Mouse (Mus musculus) adrenal gland, postnatal 25 days (tissue): Measurements from ENCODE around the gene Yif1b. TPM values are rescaled to one million over a fixed set of nuclear protein-coding genes. Genes with fewer than 3 reads are reported as not detected.

Experiments
- DNase-seq: peaks from one replicate; pipeline ENCODE4 v3.0.0; 2021; ENCODE audit warnings: mixed read lengths
- total RNA-seq: library from RNA; stranded (reverse); gene quantifications from 2 replicates; pipeline ENCODE4 v1.2.3, GENCODE M21; 2021

Gene Yif1b
- total RNA-seq, 1 experiment from 2014 or later: 43.6 TPM

- DNase-seq: peak; percentile 44
Observed at GRCm38 (mm10) chr7:29244732-29245416, 6.7 kb downstream of the Yif1b start.

DNA sequence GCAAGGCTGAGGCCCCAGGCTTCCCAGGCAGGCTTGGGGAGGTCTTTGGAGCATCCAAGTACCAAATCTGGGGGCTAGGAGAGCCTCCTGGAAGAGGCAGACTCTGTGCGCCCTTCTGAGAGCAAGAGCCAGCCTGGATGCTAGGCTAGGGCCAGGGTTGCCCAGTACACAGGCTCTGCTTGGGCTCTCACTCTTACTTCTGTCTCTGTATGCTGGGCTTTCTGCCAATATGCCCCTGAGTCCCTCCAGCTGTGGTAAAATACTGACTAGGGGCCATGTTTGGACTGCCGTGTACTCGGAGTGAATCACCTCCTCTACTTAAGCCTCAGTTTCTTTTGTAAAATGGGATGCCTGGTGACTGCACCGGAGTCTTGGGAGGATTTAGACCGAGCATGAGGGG, 7.9 kb downstream of the Yif1b start:
- no peak for DNase-seq

DNA sequence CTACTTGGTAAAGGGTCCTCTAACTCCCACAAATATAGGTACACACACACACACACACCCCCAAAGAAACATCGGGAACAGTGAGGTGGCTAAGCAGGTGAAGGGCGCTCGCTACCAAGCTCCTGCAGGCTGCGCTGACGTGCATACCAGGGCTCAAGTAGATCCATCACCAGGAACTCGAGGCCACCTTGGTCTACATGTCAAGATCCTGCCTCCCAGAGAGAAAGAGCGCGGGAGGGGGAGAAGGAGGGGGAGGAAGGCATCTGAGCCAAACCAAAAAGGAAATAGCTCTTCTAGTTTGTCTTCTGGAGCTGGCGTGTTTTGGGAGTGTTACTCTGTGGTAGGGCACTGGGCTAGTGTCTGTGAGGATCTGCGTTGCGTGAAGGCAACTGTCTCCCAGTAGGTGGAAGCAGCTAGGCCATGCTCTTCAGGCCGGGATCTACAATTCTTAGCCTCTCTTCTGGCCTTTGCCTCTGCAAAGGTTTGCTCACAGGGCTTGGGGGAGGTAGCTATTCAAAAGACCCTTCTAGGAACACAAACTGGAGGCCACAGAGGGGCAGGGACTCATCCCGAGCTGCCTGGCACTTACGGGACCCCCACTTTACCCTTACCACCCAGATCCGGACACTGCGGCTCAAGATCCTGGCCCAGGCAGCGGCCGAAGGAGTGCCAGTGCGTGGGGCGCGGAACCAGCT, 8.6 kb downstream of the Yif1b start:
- no peak for DNase-seq

DNA sequence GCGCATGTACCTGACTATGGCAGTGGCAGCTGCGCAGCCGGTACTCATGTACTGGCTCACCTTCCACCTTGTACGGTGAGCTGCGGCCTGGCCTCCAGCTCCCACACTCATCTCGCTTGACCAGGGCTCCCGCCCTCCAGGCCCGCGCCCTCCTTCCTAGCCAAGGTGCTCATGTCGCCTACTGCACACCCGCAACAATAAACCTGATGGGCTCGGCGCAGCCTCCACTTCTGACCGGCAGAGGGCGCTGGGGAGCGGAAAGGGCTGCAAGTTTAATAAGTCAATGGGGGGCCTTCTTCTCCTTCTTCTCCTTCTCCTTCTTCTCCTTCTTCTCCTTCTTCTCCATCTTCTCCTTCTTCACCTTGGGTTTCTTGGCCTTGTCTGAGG, 9.2 kb downstream of the Yif1b start:
- DNase-seq: peak; percentile 84

GRCm38 (mm10) chr7:29247706-29248105, 9.6 kb downstream of the Yif1b start:
- DNase-seq: peak; percentile 10

DNA sequence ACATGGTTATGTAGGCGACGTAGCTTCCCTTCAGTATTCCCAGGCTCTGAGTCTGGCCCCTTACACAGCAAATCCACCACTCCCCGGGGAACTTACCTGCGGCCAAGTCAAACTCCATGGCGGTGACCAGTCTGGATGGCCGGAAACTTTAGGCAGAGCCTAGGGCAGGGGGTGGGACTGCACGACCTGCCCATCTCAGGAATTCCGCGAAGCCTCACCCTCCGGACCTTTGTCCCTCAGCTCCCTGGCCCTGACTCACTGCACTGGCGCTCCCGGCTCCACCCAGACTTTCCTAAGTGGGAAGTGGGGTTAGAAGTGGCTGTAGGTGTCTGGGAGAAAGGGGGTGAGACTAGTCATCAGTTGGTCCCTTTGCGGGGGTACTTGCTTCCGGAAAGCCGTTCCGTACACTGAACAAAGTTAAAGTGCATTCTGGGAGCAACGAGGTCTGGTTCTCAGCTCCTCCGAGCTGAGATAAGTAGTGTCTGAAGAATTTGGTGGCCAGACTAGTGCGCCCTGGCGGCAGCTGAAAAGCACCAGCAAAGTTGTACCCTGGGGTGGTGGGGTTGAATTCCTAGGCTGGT, 10.2 kb downstream of the Yif1b start, which contains the start of gene 2200002D01Rik:
TSS of gene 2200002D01Rik (minus strand) at position 206 of the 581 bp plus-strand sequence.
- DNase-seq: peak; percentile 46

- no peak for DNase-seq
Observed at GRCm38 (mm10) chr7:29251166-29251565, 13.0 kb downstream of the Yif1b start.

DNA sequence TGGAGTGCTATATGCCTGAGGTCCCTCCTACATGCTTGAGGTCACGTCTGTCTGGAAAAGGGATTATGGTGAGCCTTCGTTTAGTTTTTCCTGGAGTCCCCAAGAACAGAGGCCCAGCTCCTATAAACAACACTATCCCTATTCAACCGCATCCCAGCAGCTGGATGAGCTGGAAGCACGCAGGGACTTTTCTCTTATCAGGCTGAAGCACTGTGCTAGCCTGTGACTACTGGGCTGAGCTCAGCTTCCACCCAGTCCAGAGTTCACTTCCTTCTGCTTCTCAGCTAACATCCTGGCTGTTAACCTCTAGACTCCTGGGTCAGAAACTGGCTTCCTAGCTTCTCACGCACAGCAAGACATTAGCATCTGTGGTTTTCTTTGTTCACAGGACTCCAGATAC, 15.7 kb downstream of the Yif1b start:
- no peak for DNase-seq

DNA sequence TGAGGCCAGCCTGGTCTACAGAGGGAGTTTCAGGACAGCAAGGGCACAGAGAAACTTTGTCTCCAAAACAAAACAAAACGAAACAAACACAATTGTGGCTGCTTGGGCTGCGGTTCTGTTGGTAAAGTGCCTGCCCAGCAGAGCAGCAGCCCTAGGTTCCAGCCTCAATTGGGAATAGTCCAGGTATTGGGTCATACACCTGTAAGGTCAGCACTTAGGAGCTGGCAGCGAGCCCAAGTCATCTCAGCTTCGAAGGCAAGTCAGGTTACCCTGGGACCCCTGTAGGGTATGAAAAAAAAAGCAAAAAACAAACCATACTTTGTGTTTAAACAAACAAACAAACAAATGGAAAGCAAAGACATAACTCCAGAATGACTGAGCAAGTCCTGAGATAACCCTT, 17.7 kb downstream of the Yif1b start:
- no peak for DNase-seq

- peak; percentile 22 for DNase-seq
Observed at GRCm38 (mm10) chr7:29257368-29257767, 19.2 kb downstream of the Yif1b start.

DNA sequence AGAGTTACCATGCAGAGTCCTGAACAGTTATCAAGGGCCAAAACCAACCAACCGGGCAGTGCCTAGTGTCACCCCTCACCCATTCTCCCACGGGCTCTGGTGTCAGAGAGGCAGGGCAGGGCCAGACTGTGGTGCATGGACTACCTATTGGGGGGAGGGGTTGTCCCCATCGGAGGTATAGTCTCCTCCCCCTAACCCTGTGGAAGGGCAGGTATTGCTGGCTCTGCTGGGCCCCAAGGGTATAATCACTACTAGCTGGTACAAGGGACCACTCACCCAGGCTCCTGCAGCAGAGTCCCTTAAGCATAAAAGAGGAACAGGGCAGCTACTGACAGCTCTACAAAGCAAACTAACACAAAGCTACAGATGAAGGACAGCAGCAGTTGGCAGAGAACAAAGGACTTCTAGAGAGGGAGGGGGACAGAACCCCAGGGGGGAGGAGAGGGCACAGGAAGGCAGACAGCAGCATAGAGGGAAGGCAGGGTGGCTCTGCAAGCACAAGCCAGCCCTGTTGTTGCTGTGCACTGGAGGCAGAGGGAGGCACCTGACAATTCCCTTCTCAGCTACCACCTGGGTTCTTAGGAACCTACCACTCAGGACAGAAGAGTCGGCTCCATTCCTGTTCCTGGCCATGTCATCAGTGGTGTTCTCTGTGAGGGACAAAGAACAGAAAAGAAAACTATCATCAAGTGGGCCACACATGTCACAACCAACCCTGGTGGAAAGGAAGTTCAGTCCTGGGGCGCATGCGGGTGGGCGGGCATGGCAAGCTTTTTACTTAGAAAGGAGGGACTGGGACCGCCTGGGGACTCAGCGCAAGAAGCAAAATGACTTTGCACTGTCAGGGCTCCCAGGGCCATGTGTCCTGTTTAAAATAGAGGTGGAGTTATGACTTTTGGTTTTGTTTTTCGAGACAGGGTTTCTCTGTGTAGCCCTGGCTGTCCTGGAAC, 21.9 kb downstream of the Yif1b start:
- no peak for DNase-seq

GRCm38 (mm10) chr7:29262151-29262550, 24.0 kb downstream of the Yif1b start:
- DNase-seq: no peak

- no peak for DNase-seq
Observed at GRCm38 (mm10) chr7:29263831-29264230, 25.7 kb downstream of the Yif1b start.

DNA sequence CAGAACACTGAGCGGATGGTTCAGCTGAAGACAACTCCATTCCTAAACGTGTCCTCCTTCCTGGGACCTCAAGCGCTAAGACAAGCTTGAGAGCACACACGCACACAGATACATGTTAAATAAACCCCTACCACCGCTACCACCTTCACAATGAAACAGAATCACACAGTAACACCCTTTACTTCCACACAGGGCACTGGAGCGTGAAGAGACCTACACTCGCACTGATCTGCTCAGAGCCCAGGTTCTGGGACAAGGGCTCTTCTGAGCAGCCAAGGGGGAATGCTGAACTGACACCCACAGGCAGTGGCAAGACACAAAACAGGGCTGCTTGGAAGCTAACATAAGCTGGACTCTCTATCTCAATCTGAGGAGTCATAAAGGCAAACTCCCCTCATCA, 27.5 kb downstream of the Yif1b start:
- no peak for DNase-seq

GRCm38 (mm10) chr7:29266931-29267330, 28.8 kb downstream of the Yif1b start:
- DNase-seq: no peak

- no peak for DNase-seq
Observed at GRCm38 (mm10) chr7:29270445-29270844, 32.3 kb downstream of the Yif1b start.

- no peak for DNase-seq
Observed at GRCm38 (mm10) chr7:29271687-29272465, 33.7 kb downstream of the Yif1b start.

GRCm38 (mm10) chr7:29276715-29277114, 38.6 kb downstream of the Yif1b start:
- no peak for DNase-seq

DNA sequence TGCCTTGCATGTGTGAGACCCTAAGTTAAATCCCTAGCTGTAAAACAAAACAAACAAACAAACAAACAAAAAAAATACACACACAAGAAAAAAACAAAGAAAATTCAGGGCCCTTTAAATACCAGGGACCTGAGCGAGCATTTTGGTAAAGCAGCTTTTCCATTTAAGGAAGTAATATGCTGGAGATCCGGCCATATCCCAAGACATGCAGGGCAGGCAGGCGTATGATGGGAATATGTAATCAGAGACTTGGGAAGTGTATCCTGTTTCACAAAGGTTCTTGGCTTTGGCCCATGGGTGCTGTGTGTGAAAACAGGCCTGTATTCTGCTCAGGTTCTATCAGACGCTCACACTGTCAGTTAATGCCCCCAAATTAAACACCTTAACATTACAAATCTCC, 39.4 kb downstream of the Yif1b start:
- no peak for DNase-seq

GRCm38 (mm10) chr7:29279261-29279660, 41.1 kb downstream of the Yif1b start:
- DNase-seq: no peak

DNA sequence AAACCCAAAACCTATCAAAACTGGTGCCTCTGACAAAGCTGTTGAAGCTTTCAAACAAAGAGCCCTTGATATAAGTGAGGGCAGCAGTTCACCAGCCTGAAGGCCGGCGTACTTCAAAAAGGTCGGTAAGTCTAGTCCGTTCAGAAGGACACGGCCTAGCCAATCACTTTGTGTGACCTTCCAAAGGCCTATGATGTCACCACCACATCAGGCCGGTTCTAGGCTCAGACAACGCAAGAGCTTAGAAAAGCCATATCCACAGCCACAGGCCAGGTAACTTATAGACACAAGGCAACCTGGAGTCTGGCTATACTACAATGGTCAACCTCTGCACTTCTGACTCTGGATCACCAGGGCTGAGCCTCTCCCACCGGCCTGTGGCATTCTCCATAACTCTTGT, 41.8 kb downstream of the Yif1b start:
- DNase-seq: no peak

GRCm38 (mm10) chr7:29280801-29281200, 42.7 kb downstream of the Yif1b start:
- DNase-seq: no peak
